In the genomic region with DNA sequence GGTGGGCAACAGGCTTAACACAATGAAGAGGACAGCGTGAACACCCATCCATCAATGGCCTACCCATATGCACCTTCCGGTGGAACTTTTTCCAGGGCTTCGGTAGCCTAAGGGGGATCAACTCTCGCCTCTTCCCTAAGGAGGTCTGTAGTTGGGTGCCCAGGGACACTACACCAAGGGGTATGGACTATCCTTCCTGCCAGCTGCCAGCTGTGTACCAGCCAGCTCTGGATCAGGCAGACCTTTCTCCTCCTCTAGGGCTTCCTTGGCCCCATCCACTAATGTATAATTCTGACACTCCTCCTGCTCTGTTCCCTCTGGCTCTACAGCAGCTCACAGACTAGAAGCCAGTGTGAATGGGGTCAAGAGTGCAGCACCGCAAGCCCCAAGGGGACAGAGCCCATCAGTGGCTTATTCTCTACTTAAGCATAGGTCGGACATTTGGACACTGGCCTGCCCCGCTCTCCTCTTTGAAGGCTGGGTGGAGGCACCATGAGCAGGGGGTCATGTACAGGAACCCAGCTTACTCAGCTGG, we compare ENCODE assay signal across 7 mouse cellular contexts. TPM values are rescaled to one million over a fixed set of nuclear protein-coding genes. Genes with fewer than 3 reads are reported as not detected.
A peak's percentile ranks its signal among the peaks of the same experiment; 100 is the strongest.
DNase-seq lines count a peak whose midpoint lies in the region; ATAC-seq and TF ChIP-seq lines count a peak whose summit lies in the region.

No protein-coding gene starts in this region.

- no peak for TF ChIP-seq EP300 in stomach, postnatal 0 days (optimal IDR thresholded peaks at IDR 0.05)

- ATAC-seq in limb, embryonic 14.5 days (ENCODE audit: low FRiP score, low read depth): no peak
- no peak for ATAC-seq in stomach, postnatal 0 days (ENCODE audit: low FRiP score, low TSS enrichment)

- peak overlapping the region; percentile 91 for H3K4me2 ChIP-seq in limb, embryonic 14.5 days (replicated peaks; ENCODE audit: low read depth, low read length, severe bottlenecking)
- H3K4me2 ChIP-seq in stomach, postnatal 0 days (replicated peaks; ENCODE audit: low read depth): peak overlapping the region; percentile 75

- no peak for TF ChIP-seq POLR2A in spleen, adult 2 months (IDR thresholded peaks at IDR 0.05; ENCODE audit: low read depth, low read length)
- TF ChIP-seq POLR2A in embryonic fibroblast, embryonic 13.5 days (IDR thresholded peaks at IDR 0.05; ENCODE audit: low read depth, low read length): 0 out of 2 replicates have a peak, but pooled peaks have one; percentile 35
- no peak for TF ChIP-seq POLR2A in limb, embryonic 14.5 days (IDR thresholded peaks at IDR 0.05; ENCODE audit: borderline replicate concordance, extremely low read depth, insufficient read depth, insufficient read length)

- H3K4me3 ChIP-seq in spleen, adult 2 months (ENCODE audit: extremely low read depth, insufficient read depth, insufficient read length): peak overlapping the region; percentile 38; the same call in 1 of the 2 replicates
- peak overlapping the region; percentile 63 for H3K4me3 ChIP-seq in embryonic fibroblast, embryonic 13.5 days (ENCODE audit: insufficient read depth, low read length)
- peak overlapping the region; percentile 62 for H3K4me3 ChIP-seq in limb, embryonic 14.5 days (replicated peaks; ENCODE audit: low read length)
- peak overlapping the region; percentile 43 for H3K4me3 ChIP-seq in stomach, postnatal 0 days (ENCODE audit: low read depth, low read length)

- no peak for DNase-seq in spleen, adult 2 months (ENCODE audit: low read depth in 1 of 2, low spot score in 2 of 2)
- no peak for DNase-seq in spleen, postnatal 10 days (ENCODE audit: low spot score in 2 of 2)
- no peak for DNase-seq in limb, embryonic 14.5 days (ENCODE audit: low spot score)
- no peak for DNase-seq in stomach, postnatal 0 days (ENCODE audit: low spot score)
- no peak for DNase-seq in urinary bladder, adult 18-20 months (ENCODE audit: low spot score in 2 of 2)
- no peak for DNase-seq in spleen, postnatal 14 days (ENCODE audit: low spot score in 2 of 2)

- H3K9ac ChIP-seq in limb, embryonic 14.5 days (ENCODE audit: low read depth, low read length, severe bottlenecking): peak overlapping the region; percentile 71
- peak overlapping the region; percentile 67 for H3K9ac ChIP-seq in stomach, postnatal 0 days (ENCODE audit: low read length)

- WGBS in spleen, adult 2 months: 44% methylated on average over 7 of the region's 7 CpGs
- 26% methylated on average over 5 of the region's 7 CpGs for WGBS in limb, embryonic 14.5 days
- WGBS in stomach, postnatal 0 days: 35% methylated on average over 7 of the region's 7 CpGs

- no peaks in the 10 kb centered on the region for H3K9me3 ChIP-seq in limb, embryonic 14.5 days (ENCODE audit: control insufficient read depth, low read length)
- H3K9me3 ChIP-seq in stomach, postnatal 0 days (ENCODE audit: control insufficient read depth, low read length): no peaks in the 10 kb centered on the region

- TF ChIP-seq CTCF in spleen, adult 2 months (IDR thresholded peaks at IDR 0.05; ENCODE audit: extremely low read depth, insufficient read depth, insufficient read length, insufficient replicate concordance): no peak
- TF ChIP-seq CTCF in embryonic fibroblast, embryonic 13.5 days (IDR thresholded peaks at IDR 0.05; ENCODE audit: borderline replicate concordance, insufficient read depth, low read length): no peak
- TF ChIP-seq CTCF in stomach, postnatal 0 days (IDR thresholded peaks at IDR 0.05; ENCODE audit: low read depth): no peak

- H3K27ac ChIP-seq in spleen, adult 2 months (ENCODE audit: insufficient read depth, low read length): peak overlapping the region; percentile 65
- H3K27ac ChIP-seq in embryonic fibroblast, embryonic 13.5 days (ENCODE audit: insufficient read depth, low read length): peak overlapping the region; percentile 90
- peak overlapping the region; percentile 97 for H3K27ac ChIP-seq in limb, embryonic 14.5 days (replicated peaks; ENCODE audit: low read depth, low read length)
- H3K27ac ChIP-seq in stomach, postnatal 0 days (replicated peaks): peak overlapping the region; percentile 92

- H3K36me3 ChIP-seq in spleen, adult 2 months (ENCODE audit: control insufficient read depth, insufficient read depth, low read length): no peaks in the 10 kb centered on the region
- peaks cover 27% of the 10 kb centered on the region for H3K36me3 ChIP-seq in limb, embryonic 14.5 days (ENCODE audit: control insufficient read depth, insufficient read depth, low read length)
- H3K36me3 ChIP-seq in stomach, postnatal 0 days (ENCODE audit: control insufficient read depth, insufficient read depth, low read length): peaks cover 15% of the 10 kb centered on the region

- H3K4me1 ChIP-seq in spleen, adult 2 months (ENCODE audit: control insufficient read depth, insufficient read depth, insufficient read length): peaks cover 5% of the 10 kb centered on the region; the same call in 1 of the 2 replicates
- peaks cover 16% of the 10 kb centered on the region for H3K4me1 ChIP-seq in embryonic fibroblast, embryonic 13.5 days (ENCODE audit: control insufficient read depth, insufficient read depth, low read length)
- H3K4me1 ChIP-seq in limb, embryonic 14.5 days (ENCODE audit: control insufficient read depth, insufficient read depth, low read length): peaks cover 53% of the 10 kb centered on the region
- H3K4me1 ChIP-seq in stomach, postnatal 0 days (replicated peaks; ENCODE audit: control insufficient read depth, insufficient read depth): peaks cover 9% of the 10 kb centered on the region

- H3K27me3 ChIP-seq in spleen, adult 2 months (ENCODE audit: control insufficient read depth, insufficient read depth, low read length): no peaks in the 10 kb centered on the region
- no peaks in the 10 kb centered on the region for H3K27me3 ChIP-seq in limb, embryonic 14.5 days (ENCODE audit: control insufficient read depth, insufficient read depth, low read length)
- H3K27me3 ChIP-seq in stomach, postnatal 0 days (ENCODE audit: control insufficient read depth, insufficient read depth, low read length): no peaks in the 10 kb centered on the region

RNA-seq across cellular contexts. Expression of a gene that starts 1.0 kb away (rescaled TPM):
- polyA plus RNA-seq in spleen, adult 2 months (2012; rRNA removed): 83.9 and 104 TPM in 2 replicates
- polyA plus RNA-seq in embryonic fibroblast, embryonic 13.5 days (2011; ENCODE audit: insufficient read length, low read depth, missing spikeins): 85.9 and 98.0 TPM in 2 replicates
- 222 and 268 TPM in 2 replicates for polyA plus RNA-seq in limb, embryonic 14.5 days (2012; rRNA removed)
- 191 and 204 TPM in 2 replicates for polyA plus RNA-seq in limb, embryonic 14.5 days (2014; fragmentation: Nextera tagmentation; extraction: Ambion mirVana)
- polyA plus RNA-seq in stomach, postnatal 0 days (2015; fragmentation: Nextera tagmentation; extraction: Ambion mirVana): 85.6 and 97.0 TPM in 2 replicates

RNA-seq across cellular contexts. Expression of a gene that starts 6.6 kb away (rescaled TPM):
- polyA plus RNA-seq in spleen, adult 2 months (2012; rRNA removed): 143 and 161 TPM in 2 replicates
- 335 and 354 TPM in 2 replicates for polyA plus RNA-seq in embryonic fibroblast, embryonic 13.5 days (2011; ENCODE audit: insufficient read length, low read depth, missing spikeins)
- polyA plus RNA-seq in limb, embryonic 14.5 days (2012; rRNA removed): 364 and 388 TPM in 2 replicates
- polyA plus RNA-seq in limb, embryonic 14.5 days (2014; fragmentation: Nextera tagmentation; extraction: Ambion mirVana): 502 and 567 TPM in 2 replicates
- 368 and 397 TPM in 2 replicates for polyA plus RNA-seq in stomach, postnatal 0 days (2015; fragmentation: Nextera tagmentation; extraction: Ambion mirVana)

RNA-seq across cellular contexts. Expression of a gene that starts 7.1 kb away (rescaled TPM):
- 28.0 and 30.2 TPM in 2 replicates for polyA plus RNA-seq in spleen, adult 2 months (2012; rRNA removed)
- 11.4 and 12.4 TPM in 2 replicates for polyA plus RNA-seq in embryonic fibroblast, embryonic 13.5 days (2011; ENCODE audit: insufficient read length, low read depth, missing spikeins)
- 29.5 and 37.8 TPM in 2 replicates for polyA plus RNA-seq in limb, embryonic 14.5 days (2012; rRNA removed)
- 29.7 and 31.3 TPM in 2 replicates for polyA plus RNA-seq in limb, embryonic 14.5 days (2014; fragmentation: Nextera tagmentation; extraction: Ambion mirVana)
- 28.4 and 33.6 TPM in 2 replicates for polyA plus RNA-seq in stomach, postnatal 0 days (2015; fragmentation: Nextera tagmentation; extraction: Ambion mirVana)

RNA-seq across cellular contexts. Expression of a gene that starts 25.7 kb away (rescaled TPM):
- polyA plus RNA-seq in spleen, adult 2 months (2012; rRNA removed): 11.6 and 16.1 TPM in 2 replicates
- polyA plus RNA-seq in embryonic fibroblast, embryonic 13.5 days (2011; ENCODE audit: insufficient read length, low read depth, missing spikeins): 7.2 and 17.0 TPM in 2 replicates
- 61.9 and 78.3 TPM in 2 replicates for polyA plus RNA-seq in limb, embryonic 14.5 days (2012; rRNA removed)
- 27.7 and 32.2 TPM in 2 replicates for polyA plus RNA-seq in limb, embryonic 14.5 days (2014; fragmentation: Nextera tagmentation; extraction: Ambion mirVana)
- polyA plus RNA-seq in stomach, postnatal 0 days (2015; fragmentation: Nextera tagmentation; extraction: Ambion mirVana): 6.9 and 9.1 TPM in 2 replicates

RNA-seq across cellular contexts. Expression of a gene that starts 31.2 kb away (rescaled TPM):
- polyA plus RNA-seq in spleen, adult 2 months (2012; rRNA removed): 0.47 and 0.76 TPM in 2 replicates
- 14.4 and 16.9 TPM in 2 replicates for polyA plus RNA-seq in embryonic fibroblast, embryonic 13.5 days (2011; ENCODE audit: insufficient read length, low read depth, missing spikeins)
- polyA plus RNA-seq in limb, embryonic 14.5 days (2012; rRNA removed): 19.8 and 21.5 TPM in 2 replicates
- 15.1 and 20.9 TPM in 2 replicates for polyA plus RNA-seq in limb, embryonic 14.5 days (2014; fragmentation: Nextera tagmentation; extraction: Ambion mirVana)
- 22.5 and 24.8 TPM in 2 replicates for polyA plus RNA-seq in stomach, postnatal 0 days (2015; fragmentation: Nextera tagmentation; extraction: Ambion mirVana)
